Mouse (Mus musculus) ZHBTc4 (cell line): Measurements from ENCODE around the gene Rnf217.

Experiments
- DNase-seq: peaks from one replicate; pipeline ENCODE4 v3.0.0-alpha.2; 2011; ENCODE audit warnings: low read depth, low spot score

The Rnf217 gene

GRCm38 (mm10) chr10:31609066-31609961 lies at the start of gene Rnf217:
TSS of gene Rnf217 (minus strand) at chr10:31609184.
- peak; percentile 60 for DNase-seq

GRCm38 (mm10) chr10:31647270-31647669 lies 38.3 kb upstream of the Rnf217 start:
- DNase-seq, result no peak

- DNase-seq, result no peak
Measured at GRCm38 (mm10) chr10:31646083-31646482, 37.1 kb upstream of the Rnf217 start.

- no peak for DNase-seq
Measured at GRCm38 (mm10) chr10:31635098-31635497, 26.1 kb upstream of the Rnf217 start.

- no peak for DNase-seq
Measured at GRCm38 (mm10) chr10:31632005-31632404, 23.0 kb upstream of the Rnf217 start.

GRCm38 (mm10) chr10:31615355-31615754 lies 6.4 kb upstream of the Rnf217 start:
- DNase-seq, result peak; percentile 35

- no peak for DNase-seq
Measured at GRCm38 (mm10) chr10:31614111-31614510, 5.1 kb upstream of the Rnf217 start.

- DNase-seq, result peak; percentile 47
Measured at GRCm38 (mm10) chr10:31608441-31609065, 431 bp downstream of the Rnf217 start.

- no peak for DNase-seq
Measured at GRCm38 (mm10) chr10:31606981-31607867, 1.8 kb downstream of the Rnf217 start.

GRCm38 (mm10) chr10:31603855-31604254 lies 5.1 kb downstream of the Rnf217 start:
- DNase-seq, result no peak

- no peak for DNase-seq
Measured at GRCm38 (mm10) chr10:31600116-31600515, 8.9 kb downstream of the Rnf217 start.

GRCm38 (mm10) chr10:31597886-31598285 lies 11.1 kb downstream of the Rnf217 start:
- DNase-seq, result no peak

- DNase-seq, result no peak
Measured at GRCm38 (mm10) chr10:31596804-31597203, 12.2 kb downstream of the Rnf217 start.

GRCm38 (mm10) chr10:31595326-31595725 lies 13.7 kb downstream of the Rnf217 start:
- DNase-seq, result no peak

GRCm38 (mm10) chr10:31592741-31593524 lies 16.1 kb downstream of the Rnf217 start:
- no peak for DNase-seq

GRCm38 (mm10) chr10:31592095-31592740 lies 16.8 kb downstream of the Rnf217 start:
- DNase-seq, result no peak

GRCm38 (mm10) chr10:31580722-31581121 lies 28.3 kb downstream of the Rnf217 start:
- no peak for DNase-seq

- DNase-seq, result no peak
Measured at GRCm38 (mm10) chr10:31580073-31580472, 28.9 kb downstream of the Rnf217 start.

GRCm38 (mm10) chr10:31573267-31573666 lies 35.7 kb downstream of the Rnf217 start:
- no peak for DNase-seq

GRCm38 (mm10) chr10:31557311-31557710 lies 51.7 kb downstream of the Rnf217 start:
- DNase-seq, result no peak
